Mouse (Mus musculus): ENCODE measurements at regions not wholly inside any gene's neighbourhood (a gene's known extent, or its start where the extent isn't known, plus 50 kb on each side); places are given as distances from the start of the nearest gene placed in this dataset.

- DNase-seq (ENCODE audit: low spot score in 2 of 2), result no peak
Measured at GRCm38 (mm10) chr7:36095258-36096130, 292.7 kb upstream of the Zfp507 start.

GRCm38 (mm10) chr7:36091132-36091531 is 288.3 kb upstream of the Zfp507 start:
- DNase-seq (ENCODE audit: low spot score in 2 of 2), result no peak

GRCm38 (mm10) chr7:36090291-36091123 is 287.7 kb upstream of the Zfp507 start:
- no peak for DNase-seq (ENCODE audit: low spot score in 2 of 2)

- no peak for DNase-seq (ENCODE audit: low spot score in 2 of 2)
Measured at GRCm38 (mm10) chr7:36087598-36087997, 284.8 kb upstream of the Zfp507 start.

GRCm38 (mm10) chr7:36078666-36079065 is 275.9 kb upstream of the Zfp507 start:
- DNase-seq (ENCODE audit: low spot score in 2 of 2), result no peak

- DNase-seq (ENCODE audit: low spot score in 2 of 2), result no peak
Measured at GRCm38 (mm10) chr7:36078089-36078654, 275.4 kb upstream of the Zfp507 start.

GRCm38 (mm10) chr7:36077271-36077670 is 274.5 kb upstream of the Zfp507 start:
- no peak for DNase-seq (ENCODE audit: low spot score in 2 of 2)

GRCm38 (mm10) chr7:36076021-36076441 is 273.2 kb upstream of the Zfp507 start:
- no peak for DNase-seq (ENCODE audit: low spot score in 2 of 2)

GRCm38 (mm10) chr7:36071774-36072173 is 269.0 kb upstream of the Zfp507 start:
- peak; percentile 1 to 10 for DNase-seq (ENCODE audit: low spot score in 2 of 2)

- no peak for DNase-seq (ENCODE audit: low spot score in 2 of 2)
Measured at GRCm38 (mm10) chr7:36066725-36067124, 263.9 kb upstream of the Zfp507 start.

GRCm38 (mm10) chr7:36061679-36062078 is 258.9 kb upstream of the Zfp507 start:
- DNase-seq (ENCODE audit: low spot score in 2 of 2), result no peak

GRCm38 (mm10) chr7:36060426-36060825 is 257.6 kb upstream of the Zfp507 start:
- DNase-seq (ENCODE audit: low spot score in 2 of 2), result no peak

- DNase-seq (ENCODE audit: low spot score in 2 of 2), result no peak
Measured at GRCm38 (mm10) chr7:36046053-36046452, 243.2 kb upstream of the Zfp507 start.

- no peak for DNase-seq (ENCODE audit: low spot score in 2 of 2)
Measured at GRCm38 (mm10) chr7:36031881-36032280, 229.1 kb upstream of the Zfp507 start.

GRCm38 (mm10) chr7:36023015-36023414 is 220.2 kb upstream of the Zfp507 start:
- no peak for DNase-seq (ENCODE audit: low spot score in 2 of 2)

- DNase-seq (ENCODE audit: low spot score in 2 of 2), result no peak
Measured at GRCm38 (mm10) chr7:36022489-36022888, 219.7 kb upstream of the Zfp507 start.

GRCm38 (mm10) chr7:36016926-36017753 is 214.3 kb upstream of the Zfp507 start:
- no peak for DNase-seq (ENCODE audit: low spot score in 2 of 2)

- no peak for DNase-seq (ENCODE audit: low spot score in 2 of 2)
Measured at GRCm38 (mm10) chr7:35996609-35997008, 193.8 kb upstream of the Zfp507 start.

GRCm38 (mm10) chr7:35992511-35992910 is 189.7 kb upstream of the Zfp507 start:
- DNase-seq (ENCODE audit: low spot score in 2 of 2), result peak; percentile 41 to 66

- peak; percentile 58 to 80 for DNase-seq (ENCODE audit: low spot score in 2 of 2)
Measured at GRCm38 (mm10) chr7:35991141-35991540, 188.3 kb upstream of the Zfp507 start.

- DNase-seq (ENCODE audit: low spot score in 2 of 2), result no peak
Measured at GRCm38 (mm10) chr7:35989456-35989855, 186.7 kb upstream of the Zfp507 start.
